Mouse (Mus musculus) kidney, adult 18-20 months (tissue): Measurements from ENCODE around the gene Ablim2.

Experiments used
- DNase-seq: peaks from one replicate; pipeline ENCODE4 v3.0.0; 2021

The Ablim2 gene

GRCm38 (mm10) chr5:35817266-35817665 is 59.6 kb downstream of the Ablim2 start:
- no peak for DNase-seq

DNA sequence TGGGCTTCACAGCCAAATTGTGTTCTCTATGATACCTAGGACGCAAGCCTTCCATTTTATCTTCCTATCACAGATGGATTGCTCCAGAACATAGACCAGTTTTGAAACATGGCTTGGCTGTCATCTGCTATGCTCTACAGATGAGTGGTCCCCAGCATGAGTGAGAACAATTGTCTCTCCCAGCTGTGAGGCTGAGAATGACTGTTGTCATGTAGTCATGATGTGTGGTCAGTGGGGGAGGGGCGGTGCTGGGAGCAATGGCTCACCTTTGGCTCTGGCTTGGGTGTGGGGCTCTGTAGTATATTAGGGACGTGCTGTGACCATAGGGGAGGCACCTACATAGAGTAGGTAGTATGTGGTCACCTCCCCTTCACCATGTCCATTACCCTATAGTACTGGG is 60.2 kb downstream of the Ablim2 start:
- no peak for DNase-seq

- DNase-seq = no peak
Measured at GRCm38 (mm10) chr5:35822721-35823120, 65.0 kb downstream of the Ablim2 start.

GRCm38 (mm10) chr5:35826465-35826864 is 68.8 kb downstream of the Ablim2 start:
- no peak for DNase-seq

DNA sequence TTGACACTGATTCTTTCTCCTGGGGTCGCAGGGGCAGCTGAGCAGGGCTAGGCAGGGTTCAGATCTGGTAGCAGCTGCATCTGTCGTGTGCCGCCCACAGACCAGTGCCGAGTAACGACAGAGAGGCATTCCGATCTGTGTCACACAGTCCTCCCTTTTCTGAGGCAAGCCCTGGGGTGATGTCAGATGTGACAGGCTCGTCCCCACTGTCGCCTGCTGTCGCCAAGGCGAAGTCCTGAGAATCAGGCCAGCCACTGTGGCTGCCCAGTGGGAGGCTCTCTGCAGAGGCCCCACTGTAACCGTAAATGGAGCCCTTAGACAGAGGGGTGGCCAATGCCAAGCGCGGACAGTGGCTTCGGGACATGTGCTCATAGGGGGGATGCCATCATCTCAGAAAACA is 69.4 kb downstream of the Ablim2 start:
- DNase-seq = no peak

GRCm38 (mm10) chr5:35827856-35828255 is 70.2 kb downstream of the Ablim2 start:
- DNase-seq = no peak

- DNase-seq = no peak
Measured at GRCm38 (mm10) chr5:35830101-35830500, 72.4 kb downstream of the Ablim2 start.

GRCm38 (mm10) chr5:35833881-35834280 is 76.2 kb downstream of the Ablim2 start:
- DNase-seq = no peak

DNA sequence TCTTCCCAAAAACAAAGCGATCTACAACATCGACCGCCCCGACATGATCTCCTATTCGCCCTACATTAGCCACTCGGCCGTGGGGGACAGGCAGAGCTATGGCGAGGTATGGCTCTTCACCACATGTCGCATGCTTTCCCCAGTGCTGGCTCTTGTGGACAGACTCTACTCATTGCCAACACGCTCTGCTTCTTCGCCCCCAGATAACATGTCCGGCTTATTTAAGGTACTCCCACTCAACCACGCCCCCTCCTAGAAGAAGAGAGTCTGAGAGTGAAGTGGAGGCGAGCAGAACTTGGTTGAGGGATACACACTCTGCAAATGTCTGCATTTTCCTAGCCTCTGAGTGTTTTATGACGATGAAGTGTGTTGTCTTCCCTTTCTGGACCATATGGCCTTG is 79.3 kb downstream of the Ablim2 start:
- no peak for DNase-seq

DNA sequence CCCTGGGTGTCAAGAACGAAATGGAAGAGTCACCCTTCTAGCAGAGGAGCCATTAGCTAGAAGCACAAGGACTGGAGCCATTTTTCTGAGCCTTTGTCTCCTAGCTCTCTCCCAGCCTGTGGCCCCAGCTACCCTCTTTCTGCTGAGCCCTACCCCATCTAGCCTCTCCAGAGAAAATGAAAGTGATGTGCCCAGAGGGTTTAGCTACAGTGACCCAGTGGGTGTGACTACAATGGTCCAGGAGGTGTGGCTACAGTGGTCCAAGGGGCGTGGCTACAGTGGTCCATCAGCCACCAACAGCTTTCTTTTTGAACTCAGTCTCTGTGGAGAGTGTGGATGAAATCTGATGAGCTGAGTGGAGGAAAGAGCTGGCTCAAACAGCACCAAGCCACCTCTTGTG is 81.6 kb downstream of the Ablim2 start:
- no peak for DNase-seq

DNA sequence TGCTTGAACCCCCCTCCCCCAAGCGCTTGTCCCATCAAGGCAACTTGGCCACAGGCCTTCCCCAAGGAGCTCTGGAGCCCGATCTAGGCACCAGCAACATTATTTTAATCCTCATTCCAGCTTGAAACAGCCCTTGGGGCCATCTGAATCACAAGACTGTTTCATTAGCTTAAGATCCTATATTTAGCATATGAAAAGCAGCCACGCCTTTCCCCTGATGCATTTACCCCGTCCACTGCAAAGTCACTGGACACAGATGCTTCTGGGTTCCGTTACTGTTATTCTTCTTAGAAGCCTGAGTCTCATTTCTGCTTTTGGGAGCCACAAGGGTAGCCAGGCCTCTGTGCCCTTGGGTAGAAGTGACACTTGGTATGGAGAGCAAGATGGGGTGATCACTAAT is 93.8 kb downstream of the Ablim2 start:
- no peak for DNase-seq

- DNase-seq = no peak
Measured at GRCm38 (mm10) chr5:35853463-35853862, 95.8 kb downstream of the Ablim2 start.

DNA sequence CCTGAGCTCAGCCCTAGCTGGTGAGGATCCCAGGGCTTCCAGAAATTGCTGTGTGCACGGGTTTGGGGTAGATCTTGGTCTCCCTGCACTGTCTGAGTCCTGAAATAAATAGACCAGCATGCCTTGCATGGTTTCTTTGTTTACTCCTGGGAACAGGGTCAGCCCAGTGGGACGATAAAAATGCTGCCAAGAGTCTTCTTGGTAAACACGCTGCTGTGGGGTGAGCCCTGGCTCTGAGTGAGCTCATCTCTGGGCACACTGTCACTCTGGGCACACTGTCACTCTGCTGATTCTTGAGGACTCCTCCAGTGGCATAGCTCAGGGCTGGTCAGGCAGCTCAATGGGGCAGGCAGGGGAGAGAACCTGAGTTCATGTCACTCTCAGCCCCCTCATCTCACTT is 98.6 kb downstream of the Ablim2 start:
- DNase-seq = no peak

GRCm38 (mm10) chr5:35858069-35858468 is 100.4 kb downstream of the Ablim2 start:
- peak; percentile 61 for DNase-seq

DNA sequence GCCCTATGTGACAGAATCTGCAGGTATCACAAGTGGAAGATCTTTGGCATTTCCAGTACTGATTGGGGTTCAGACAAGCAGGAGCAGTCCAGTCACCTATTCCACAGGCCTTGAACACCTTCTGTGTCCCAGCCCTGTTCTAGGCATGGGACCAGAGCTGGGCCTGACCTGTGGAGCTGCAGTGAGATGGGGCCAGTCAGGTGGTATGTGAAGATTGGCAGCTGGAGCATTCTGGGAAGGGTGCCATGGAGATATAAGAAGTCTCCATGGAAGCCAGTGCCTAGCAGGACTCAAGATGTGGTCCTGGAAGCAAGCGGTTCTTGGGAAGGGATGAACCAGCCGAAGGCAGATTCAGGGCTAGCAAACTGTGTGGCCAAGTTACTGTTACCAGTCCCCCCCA is 103.8 kb downstream of the Ablim2 start:
- DNase-seq = no peak

DNA sequence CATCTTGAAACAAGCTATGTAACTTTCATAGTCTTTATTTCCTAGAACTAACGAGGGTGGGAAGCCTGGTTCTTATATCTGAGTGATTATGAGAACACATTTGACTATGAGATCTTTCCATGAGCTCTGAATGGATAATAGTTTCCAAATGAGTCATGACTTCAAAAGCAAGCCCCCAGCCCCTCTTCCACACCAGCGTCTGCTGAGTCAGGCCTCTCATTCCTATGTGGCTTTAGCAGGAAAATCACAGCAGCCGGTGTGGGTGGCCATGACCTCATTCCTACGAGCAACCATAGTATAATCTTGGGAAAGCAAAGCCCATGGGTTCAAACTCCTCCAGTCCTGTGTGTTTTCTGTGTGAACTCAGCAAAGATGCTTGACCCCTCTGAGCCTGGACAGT is 112.3 kb downstream of the Ablim2 start:
- no peak for DNase-seq

GRCm38 (mm10) chr5:35870408-35871012 is 112.8 kb downstream of the Ablim2 start:
- DNase-seq = peak; percentile 80

- peak; percentile 17 for DNase-seq
Measured at GRCm38 (mm10) chr5:35873382-35873781, 115.7 kb downstream of the Ablim2 start.

DNA sequence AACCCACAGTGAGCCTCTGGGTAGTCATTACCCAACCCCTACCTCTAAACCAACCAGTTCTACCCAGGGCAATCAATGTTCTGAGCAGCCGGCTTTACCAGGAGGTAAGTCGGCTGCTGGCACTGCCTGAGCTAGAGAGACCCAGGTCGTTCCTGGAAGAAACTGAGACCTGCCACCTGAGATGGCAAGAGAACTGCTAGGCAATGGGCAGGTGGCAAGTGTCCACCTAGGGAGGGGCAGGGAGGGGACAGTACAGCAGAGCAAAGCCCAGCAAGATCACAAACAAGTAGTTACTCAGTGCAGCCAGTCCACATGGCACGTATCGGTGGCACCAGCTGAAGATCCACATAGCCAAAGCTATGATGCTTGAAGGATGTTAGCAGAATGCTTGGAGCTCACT is 118.6 kb downstream of the Ablim2 start:
- DNase-seq = no peak

GRCm38 (mm10) chr5:35879199-35879598 is 121.5 kb downstream of the Ablim2 start:
- DNase-seq = no peak

DNA sequence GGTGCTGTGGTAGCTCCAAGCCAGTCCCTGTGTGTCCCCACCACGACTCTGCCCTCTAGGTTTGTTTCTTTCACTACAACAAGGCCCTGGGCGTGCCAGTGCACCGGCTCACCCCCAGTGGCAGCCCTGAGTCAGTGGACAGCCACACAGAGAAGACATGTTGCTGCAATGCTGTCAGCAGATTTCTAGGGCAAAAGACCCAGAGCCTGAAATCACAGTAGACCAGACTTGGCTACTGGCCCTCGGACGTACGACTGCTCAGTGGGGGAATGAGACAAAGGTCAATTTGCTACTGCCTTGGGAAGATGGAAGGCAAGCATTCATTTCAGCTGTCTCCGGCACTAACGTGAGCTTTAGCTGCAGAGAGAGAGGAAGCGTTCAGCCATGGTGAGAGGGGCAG is 124.7 kb downstream of the Ablim2 start:
- DNase-seq = peak; percentile 62

GRCm38 (mm10) chr5:35884262-35884661 is 126.6 kb downstream of the Ablim2 start:
- peak; percentile 59 for DNase-seq

DNA sequence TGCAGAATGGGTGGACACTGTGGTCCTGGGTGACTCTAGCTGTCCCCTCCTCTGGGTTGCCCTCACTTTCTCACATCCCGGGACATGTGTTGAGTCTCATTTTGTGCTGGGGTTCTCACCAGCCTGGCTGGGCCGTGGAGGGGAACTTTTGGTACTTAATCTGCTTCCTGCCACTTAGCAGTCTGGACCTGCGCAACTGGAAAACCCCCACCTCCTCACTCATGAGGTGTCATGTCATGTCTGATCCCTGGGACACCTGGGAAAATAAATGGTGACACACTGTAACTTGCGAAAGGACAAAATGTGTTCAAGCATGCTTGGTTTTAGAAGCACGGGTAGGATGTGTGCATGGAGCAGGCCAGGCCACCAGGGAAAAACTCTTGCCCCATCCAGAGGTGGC is 127.0 kb downstream of the Ablim2 start:
- no peak for DNase-seq

GRCm38 (mm10) chr5:35888959-35889358 is 131.3 kb downstream of the Ablim2 start:
- no peak for DNase-seq

- DNase-seq = no peak
Measured at GRCm38 (mm10) chr5:35889641-35890040, 132.0 kb downstream of the Ablim2 start.
